Mouse (Mus musculus): ENCODE data around the gene Map2k3.
"Not testable (repeated sequence)": the region's sequence is repeated elsewhere in the genome, so short reads cannot be mapped to it uniquely, and the experiment has no call there.

The Map2k3 gene

DNA sequence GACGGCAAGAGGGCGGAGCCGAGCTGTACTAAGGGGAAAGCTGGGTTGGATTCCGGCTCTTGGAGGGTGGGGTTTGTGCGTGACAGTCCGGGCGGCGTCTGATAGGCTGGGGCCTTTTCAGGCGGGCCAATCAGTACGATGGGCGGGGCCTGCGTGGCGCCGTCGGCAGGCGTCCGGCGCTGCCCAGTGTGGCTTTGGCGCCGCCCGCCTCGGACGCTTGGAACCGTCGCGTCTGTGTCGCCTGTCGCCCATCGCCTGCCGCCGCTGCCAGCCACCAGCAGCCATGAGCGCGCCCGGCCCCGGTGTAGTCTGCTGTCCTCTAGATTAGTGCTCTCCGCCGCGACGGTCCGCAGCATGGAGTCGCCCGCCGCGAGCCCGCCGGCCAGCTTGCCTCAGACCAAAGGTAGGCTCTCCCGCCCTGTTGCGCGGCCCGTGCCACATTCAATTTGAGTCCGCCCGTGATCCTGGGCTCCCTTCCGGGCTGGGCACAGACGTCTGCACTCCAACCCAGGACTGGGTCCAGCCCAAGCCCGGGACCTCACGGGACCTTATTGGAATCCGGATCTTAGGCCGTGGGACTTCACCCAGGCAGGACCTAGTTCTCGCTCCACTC is at the start of gene Map2k3:
TSS of gene Map2k3 (plus strand) at position 165 of the 613 bp plus-strand sequence.
- DNase-seq = peak; percentile 96

GRCm38 (mm10) chr11:60882386-60882785 is 49.4 kb upstream of the Map2k3 start:
- DNase-seq = no peak

GRCm38 (mm10) chr11:60886986-60887385 is 44.8 kb upstream of the Map2k3 start:
- DNase-seq = not testable (repeated sequence)

GRCm38 (mm10) chr11:60889861-60890260 is 42.0 kb upstream of the Map2k3 start:
- no peak for DNase-seq

GRCm38 (mm10) chr11:60890286-60890685 is 41.5 kb upstream of the Map2k3 start:
- DNase-seq = no peak

GRCm38 (mm10) chr11:60890744-60891143 is 41.1 kb upstream of the Map2k3 start:
- no peak for DNase-seq

GRCm38 (mm10) chr11:60895915-60896314 is 35.9 kb upstream of the Map2k3 start:
- DNase-seq = no peak

- no peak for DNase-seq
Observed at GRCm38 (mm10) chr11:60902001-60902400, 29.8 kb upstream of the Map2k3 start.

- no peak for DNase-seq
Observed at GRCm38 (mm10) chr11:60902486-60902885, 29.3 kb upstream of the Map2k3 start.

DNA sequence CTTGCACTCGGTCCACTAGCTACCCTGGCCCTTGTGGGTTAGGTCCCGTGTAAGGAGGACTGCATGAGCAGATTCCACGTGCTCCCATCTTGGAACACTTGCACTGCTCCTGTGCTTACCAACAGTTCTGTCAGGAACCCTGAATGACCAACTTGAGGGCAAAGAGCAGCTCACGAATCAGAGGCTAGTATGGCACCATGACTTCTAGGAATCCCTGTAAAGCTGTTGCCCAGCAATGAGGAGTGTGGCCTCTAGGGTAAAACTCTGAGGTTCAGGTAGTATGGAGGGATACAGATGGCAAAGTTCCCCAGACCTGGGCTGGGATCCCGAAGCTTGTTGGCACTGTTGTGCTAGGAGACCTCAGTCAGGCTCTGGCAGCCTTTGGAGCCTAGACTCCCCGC is 28.2 kb upstream of the Map2k3 start:
- no peak for DNase-seq

DNA sequence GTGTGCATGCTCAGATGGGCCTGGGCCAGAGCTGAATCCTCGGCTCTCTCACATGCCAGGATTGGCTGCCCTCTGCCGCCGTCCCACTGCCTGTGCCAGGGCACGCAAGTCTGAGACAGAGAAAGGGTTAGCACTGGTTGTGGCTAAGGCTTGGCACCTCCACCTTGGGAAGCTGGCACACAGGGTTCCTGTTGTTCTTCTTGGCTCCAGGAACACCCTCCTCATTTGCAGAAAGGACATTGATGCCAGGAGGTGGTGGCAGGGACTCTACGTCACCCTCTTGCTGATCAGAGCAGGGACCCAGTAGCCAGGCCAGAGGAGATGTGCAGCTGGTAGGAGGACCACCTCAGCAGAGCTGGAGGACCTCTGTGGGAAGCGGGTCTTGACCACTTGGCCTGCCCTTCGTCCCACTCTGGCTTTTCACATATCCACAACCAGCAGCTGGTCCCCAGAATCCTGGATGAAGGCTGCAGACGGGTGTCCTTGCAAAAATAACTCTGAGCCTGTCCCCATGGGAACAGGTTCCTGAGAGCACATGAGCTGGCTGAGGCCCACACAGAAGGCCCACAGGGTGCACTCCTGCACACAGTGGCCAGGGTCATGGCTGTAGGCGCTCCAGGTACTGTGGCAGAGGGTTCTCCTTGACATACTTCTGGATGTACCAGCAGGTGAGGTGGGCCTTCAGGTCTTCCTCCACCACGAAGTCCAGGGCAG is 26.3 kb upstream of the Map2k3 start:
- peak; percentile 75 for DNase-seq

GRCm38 (mm10) chr11:60906449-60906848 is 25.4 kb upstream of the Map2k3 start:
- DNase-seq = peak; percentile 65

DNA sequence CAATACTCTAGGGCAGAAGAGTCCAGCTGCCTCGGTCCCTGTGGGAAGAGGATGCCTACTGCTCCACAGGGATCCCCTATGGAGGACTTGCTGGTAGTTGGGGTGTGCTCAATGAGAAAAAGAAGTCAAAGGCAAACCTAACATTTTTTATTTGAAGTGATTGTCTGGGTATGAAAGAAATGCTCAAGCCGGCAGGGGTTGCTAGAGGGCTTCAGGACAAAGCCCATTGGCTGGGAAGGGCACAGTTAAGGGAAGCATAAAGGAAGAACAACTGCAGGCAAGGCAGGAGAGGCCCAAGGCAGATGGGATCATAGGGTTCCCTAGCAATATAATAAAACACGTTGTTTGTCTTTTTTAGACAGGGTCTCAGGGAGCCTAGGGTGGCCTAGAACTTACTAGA is 23.8 kb upstream of the Map2k3 start:
- DNase-seq = no peak

DNA sequence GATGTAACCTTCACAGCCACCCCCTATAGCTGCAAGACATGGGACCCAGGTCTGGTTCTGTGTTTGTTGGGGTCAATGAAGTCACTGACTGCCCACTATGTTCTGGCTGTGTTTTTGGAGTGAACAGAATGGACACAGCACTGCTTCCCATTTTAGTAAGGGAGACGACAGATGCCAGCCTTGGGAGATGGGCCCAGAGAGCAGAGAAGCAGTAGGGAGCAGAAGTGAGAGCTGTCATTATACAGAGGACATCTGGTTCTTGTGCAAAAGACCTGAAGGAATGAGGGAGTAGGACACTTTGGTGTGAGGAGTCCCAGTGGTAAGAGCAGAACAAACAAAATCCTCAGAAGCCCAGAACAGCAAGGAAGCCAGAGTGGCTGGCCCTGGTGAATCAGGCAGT is 22.2 kb upstream of the Map2k3 start:
- DNase-seq = no peak

DNA sequence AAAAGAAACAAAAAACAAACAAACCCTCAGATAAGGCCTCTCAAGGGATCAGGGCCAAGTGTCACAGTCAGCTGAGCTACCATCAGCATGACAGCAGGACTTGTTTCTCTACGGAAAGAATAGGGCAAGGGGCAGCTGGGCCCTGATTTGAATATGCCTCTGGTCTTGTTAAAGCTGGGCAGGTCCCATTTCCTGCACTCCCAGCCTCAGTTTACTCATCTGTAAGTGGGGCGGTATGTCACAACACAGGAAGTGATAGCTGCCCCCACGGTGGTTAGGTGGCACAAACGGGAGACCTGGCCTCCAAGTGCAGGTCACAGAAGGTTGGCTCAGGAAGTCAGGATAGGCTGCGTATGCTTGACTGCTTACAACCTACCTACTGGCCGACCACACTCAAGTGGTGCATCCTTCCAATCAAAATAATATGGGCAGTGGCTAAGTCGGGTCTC is 19.3 kb upstream of the Map2k3 start:
- DNase-seq = peak; percentile 54

DNA sequence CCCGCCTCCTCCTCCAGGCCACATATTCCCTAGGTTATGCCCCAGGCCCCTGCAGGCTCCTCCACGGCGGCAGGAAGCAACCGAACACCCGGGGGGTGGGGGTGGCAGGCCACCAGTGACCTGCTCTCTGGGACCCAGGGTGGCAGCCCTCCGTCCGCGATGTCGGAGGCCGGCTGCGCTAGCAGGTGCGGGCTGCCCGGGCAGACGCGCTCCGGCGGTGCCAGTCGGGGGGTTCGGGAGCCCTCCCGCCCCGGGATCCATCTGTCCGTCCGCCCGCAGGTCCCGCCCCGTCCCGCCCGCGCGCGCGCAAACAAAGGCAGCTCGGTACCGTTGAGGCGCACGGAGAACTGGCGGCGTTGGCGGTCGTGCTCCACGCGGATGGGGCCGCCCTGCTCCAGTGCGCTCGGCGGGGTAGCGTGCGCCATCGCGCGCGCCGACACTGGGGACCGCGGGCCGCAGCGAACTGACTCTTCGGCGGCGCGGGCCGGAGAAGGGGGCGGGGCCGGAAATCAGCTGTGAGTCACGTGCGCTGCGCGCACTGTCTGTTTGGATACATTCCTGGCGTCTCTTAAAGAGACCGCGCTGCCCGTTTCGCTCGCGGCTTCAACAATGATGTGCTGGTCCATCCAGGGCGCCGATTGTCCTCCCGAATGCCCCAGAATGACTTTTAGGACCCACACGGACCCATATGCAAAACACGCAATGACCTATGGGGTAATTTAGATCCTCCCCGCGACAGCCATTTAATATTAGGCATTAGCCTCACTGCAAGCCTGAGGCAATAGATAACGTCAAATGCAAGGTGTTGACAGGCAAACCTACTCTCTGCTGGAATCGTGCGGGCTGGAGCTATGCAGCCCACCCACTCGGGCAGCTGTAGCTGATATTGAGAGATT is 18.3 kb upstream of the Map2k3 start:
- DNase-seq = peak; percentile 92

DNA sequence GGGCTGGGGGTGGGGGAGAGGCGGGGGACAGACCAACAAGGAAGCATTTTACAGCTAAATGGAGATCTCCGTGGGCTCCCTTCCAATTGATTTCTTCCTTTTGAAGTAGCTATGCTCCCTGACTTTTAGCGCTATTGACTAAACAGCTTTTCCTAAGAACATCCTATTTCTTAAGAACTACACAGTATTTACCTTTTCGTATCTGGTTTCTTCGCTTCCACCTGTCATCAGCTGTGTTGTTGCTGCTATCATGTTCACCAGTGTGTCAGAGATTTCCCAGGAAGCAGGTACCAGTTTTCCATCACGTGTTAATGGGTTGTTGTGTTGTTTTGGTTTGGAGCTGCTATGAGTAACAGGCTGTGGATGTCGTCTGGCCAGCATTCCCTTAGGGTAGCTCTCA is 17.3 kb upstream of the Map2k3 start, which contains the start of gene Natd1:
TSS of gene Natd1 (minus strand) at position 260 of the 400 bp plus-strand sequence.
- DNase-seq = peak; percentile 57

- DNase-seq = no peak
Observed at GRCm38 (mm10) chr11:60915201-60915600, 16.6 kb upstream of the Map2k3 start.

DNA sequence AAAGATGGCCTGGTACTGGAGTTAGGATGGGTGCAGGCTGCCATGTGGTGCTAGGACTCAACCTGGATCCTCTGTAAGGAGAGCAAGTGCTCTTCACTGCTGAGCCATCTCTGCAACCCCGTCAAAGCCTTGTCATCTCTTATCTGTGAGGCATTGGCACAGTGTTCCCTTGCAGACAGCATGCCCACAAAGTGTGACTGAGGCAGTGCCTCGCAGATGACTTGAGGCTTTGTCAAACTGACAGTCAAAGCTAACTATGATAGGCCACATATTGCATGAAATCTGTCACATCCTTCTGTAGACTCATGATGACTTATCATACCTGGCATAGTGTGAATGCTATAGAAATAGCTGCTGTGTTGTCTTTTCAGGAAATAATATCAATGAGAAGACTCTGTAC is 11.8 kb upstream of the Map2k3 start:
- no peak for DNase-seq

DNA sequence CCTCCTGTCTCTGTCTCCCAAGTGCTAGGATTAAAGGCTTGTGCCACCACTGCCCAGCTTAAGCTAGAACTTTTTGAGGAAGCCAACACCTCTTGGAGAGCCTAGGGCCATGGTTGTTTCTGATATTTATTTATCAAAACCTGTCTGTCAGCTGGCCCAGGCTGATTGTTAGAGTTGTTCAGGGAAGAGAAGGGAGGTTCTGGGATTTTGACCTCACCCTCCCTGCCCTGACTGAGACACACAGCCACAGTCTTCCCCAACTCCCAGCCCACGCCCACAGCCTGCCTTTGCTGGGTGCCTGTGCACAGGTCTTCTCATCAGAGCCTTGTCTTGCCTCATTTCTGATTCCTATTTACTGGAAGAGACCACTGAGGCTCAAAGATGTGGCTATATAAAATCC is 9.6 kb upstream of the Map2k3 start:
- DNase-seq = no peak

- DNase-seq = no peak
Observed at GRCm38 (mm10) chr11:60922964-60923363, 8.9 kb upstream of the Map2k3 start.

- no peak for DNase-seq
Observed at GRCm38 (mm10) chr11:60924498-60924897, 7.3 kb upstream of the Map2k3 start.

DNA sequence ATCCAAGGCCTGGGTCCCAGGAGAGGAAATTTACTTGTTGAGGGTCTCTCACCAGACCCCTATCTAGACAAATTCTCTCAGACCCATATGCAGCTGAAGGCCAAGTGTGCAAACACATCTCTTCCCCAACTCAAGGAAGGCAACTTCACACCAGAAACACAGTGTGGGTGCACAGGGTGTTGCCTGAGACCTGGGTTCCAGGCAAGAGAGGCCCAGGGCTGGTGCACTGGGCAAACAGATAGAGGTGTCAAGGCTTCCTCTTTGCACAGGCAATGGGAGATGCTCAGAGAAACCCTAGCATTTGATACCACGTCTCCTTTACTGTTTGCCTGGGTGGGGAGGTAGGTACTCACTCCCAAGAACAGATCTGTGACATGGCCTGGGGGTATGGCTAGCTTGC is 6.9 kb upstream of the Map2k3 start:
- no peak for DNase-seq

DNA sequence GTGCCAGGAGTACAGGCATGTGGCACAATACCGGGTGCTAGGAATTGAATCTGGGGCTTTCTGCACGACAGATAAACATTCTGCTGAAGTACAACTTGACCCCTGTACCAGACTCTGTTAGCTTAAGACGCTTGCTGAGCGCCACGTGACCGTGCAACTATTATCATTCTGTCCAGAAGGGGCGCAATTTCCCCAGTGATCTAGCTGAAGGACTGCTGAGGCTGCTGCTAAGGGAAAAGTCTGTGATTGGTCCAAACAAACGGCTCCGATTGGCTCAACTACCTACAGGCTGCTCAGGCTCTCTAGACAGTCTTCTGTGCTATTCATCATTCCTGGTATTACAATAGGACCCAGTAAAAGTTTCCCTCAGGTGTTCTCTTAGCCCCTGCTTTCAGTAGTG is 4.6 kb upstream of the Map2k3 start:
- DNase-seq = peak; percentile 93
